Mouse (Mus musculus): ENCODE results near the gene Tnpo3.
"Not testable (repeated sequence)": the region's sequence is repeated elsewhere in the genome, so short reads cannot be mapped to it uniquely, and the experiment has no call there.

The Tnpo3 gene

DNA sequence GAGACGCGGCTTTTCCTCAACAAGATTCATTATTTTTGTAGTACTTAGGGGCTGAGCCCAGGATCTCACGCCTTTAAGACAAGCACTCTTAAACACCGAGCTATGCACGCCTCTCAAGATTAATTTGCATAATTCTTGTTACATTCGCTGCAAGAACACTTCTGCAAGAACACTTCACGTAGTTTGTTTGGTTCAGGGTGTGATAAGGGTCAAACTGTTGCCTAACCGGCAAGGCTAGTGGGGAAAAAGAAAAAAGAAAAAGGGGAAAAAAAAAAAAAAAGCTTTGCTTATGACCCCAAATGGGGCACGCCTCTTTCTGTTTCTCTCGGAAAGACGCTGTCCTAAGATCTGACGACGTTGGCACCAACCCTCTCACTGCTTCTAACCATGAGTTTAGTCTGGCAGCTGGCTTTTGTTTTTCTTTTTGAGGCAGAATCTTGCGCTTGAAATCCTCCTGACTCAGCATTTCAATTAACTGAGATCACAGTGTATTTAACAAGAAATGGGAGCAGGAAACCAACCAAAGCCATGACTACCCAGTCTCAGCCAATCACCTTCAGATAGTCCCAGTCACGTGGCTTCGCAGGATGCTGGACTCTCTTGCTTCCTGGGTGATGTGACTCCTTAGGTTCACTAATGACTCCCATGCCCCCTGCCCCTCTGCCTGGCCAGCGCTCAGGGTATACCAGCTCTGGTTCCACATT, 11.3 kb upstream of the Tnpo3 start:
- no peak for DNase-seq (ENCODE audit: low spot score)

DNA sequence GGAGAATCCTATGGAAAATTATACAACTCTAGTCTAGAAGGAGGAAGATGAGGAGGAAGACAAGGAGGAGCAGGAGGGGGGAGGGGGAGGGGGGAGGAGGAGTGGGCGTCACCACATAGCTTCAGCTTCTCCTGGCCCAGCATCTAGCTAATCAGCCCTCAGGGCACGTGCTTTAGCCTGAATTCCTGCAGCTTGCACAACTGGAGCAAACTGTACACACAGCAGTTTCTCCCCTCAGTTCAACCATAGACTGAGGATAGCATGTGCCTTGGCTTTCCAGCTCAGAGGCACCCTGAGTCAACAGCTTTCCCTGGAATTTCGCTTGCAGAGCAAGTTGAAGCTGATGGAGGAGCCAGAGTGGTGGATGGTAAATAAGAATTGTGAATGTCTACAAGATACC, 10.5 kb upstream of the Tnpo3 start:
- no peak for DNase-seq (ENCODE audit: low spot score)

- not testable (repeated sequence) for DNase-seq (ENCODE audit: low spot score)
Observed at GRCm38 (mm10) chr6:29610020-29610640, 443 bp upstream of the Tnpo3 start.

GRCm38 (mm10) chr6:29600188-29600587, 9.5 kb downstream of the Tnpo3 start:
- no peak for DNase-seq (ENCODE audit: low spot score)

DNA sequence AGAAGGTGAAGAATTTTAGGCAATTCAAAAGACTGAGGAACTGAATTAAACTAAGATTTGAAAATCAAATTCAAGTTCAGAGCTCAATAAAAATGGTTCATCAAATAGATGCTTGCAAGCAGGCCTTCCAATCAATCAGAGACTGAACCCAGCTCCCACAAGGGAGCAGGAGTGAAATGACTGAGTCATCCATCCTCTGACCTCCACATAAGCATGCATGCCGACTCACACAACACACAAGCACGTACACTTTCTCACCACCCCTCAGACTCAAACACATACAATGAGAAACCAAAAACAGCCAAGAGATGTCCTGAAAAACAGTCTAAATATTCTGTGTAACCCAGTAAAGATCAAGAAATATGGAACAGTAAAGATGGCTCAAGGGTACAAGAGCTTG, 14.0 kb downstream of the Tnpo3 start:
- DNase-seq (ENCODE audit: low spot score): no peak

GRCm38 (mm10) chr6:29581202-29581601, 28.5 kb downstream of the Tnpo3 start:
- DNase-seq (ENCODE audit: low spot score): no peak

GRCm38 (mm10) chr6:29580770-29581169, 28.9 kb downstream of the Tnpo3 start:
- no peak for DNase-seq (ENCODE audit: low spot score)

DNA sequence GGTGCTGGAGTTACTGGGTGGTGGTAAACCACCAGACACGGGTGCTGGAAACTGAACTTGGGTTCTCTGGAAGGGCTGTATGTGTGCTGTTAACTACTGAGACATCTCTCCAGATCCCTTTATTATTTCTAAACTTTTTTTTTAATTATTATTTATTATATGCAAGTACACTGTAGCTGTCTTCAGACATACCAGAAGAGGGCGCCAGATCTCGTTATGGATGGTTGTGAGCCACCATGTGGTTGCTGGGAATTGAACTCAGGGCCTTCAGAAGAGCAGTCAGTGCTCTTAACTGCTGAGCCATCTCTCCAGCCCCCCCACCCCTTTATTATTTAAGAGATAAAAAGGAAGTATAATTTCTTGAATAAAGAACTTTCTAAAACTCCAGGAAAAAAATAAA, 33.3 kb downstream of the Tnpo3 start:
- DNase-seq (ENCODE audit: low spot score): not testable (repeated sequence)

GRCm38 (mm10) chr6:29557112-29557511, 52.6 kb downstream of the Tnpo3 start:
- no peak for DNase-seq (ENCODE audit: low spot score)

DNA sequence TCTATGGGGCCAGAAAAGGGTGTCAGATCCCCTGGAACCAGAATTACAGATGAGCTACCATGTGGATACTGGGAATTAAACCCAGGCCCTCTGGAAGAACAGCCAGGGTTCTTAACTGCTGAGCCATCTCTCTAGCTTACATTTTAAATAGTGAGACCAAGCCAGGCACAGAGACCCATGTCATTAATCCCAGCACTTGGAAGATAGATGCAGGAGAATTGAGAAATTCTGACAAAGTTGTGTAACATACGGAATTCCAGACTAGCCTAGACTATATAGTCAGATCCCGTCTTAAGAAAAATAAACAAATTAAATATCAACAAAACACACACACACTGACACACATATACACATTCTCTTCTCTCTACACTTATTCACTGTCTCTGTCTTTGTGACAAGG, 57.2 kb downstream of the Tnpo3 start:
- no peak for DNase-seq (ENCODE audit: low spot score)

DNA sequence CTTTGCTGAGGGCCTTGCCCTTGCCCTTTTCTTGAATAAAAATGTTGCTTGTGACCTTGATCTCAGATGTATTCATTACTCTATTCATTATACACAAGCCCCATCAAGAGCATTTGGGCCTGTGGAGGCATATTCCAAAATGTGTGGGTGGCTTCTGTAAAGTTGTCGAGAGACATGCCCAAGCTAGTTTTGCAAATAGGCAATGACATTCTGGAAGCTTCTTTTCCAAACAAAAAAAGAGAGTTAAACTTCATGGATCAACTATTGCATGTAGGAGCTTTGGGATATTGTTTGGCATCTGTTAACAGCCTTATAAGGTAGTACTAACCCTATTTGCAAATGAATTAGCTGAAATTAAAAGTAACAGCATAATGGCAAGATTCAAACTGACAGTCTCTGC, 61.6 kb downstream of the Tnpo3 start:
- DNase-seq (ENCODE audit: low spot score): no peak

DNA sequence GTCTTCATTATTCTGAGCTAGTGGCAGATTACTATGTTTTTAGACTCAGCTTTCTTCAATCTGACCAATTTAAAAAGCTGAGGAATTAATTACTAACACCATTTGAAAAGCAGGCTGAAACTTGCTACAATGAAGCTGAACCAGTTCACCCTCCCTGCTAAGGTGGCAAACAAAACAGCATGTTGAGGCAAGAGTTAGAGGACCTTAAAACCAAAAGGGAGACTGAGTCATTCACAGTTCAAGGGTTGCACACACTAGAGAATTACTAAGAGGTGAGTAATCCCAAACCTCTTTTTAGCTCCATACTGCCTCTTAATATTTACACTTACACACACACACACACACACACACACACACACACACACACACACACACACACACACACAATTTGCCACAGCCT, 62.1 kb downstream of the Tnpo3 start:
- no peak for DNase-seq (ENCODE audit: low spot score)

- no peak for DNase-seq (ENCODE audit: low spot score)
Observed at GRCm38 (mm10) chr6:29545611-29546010, 64.1 kb downstream of the Tnpo3 start.

DNA sequence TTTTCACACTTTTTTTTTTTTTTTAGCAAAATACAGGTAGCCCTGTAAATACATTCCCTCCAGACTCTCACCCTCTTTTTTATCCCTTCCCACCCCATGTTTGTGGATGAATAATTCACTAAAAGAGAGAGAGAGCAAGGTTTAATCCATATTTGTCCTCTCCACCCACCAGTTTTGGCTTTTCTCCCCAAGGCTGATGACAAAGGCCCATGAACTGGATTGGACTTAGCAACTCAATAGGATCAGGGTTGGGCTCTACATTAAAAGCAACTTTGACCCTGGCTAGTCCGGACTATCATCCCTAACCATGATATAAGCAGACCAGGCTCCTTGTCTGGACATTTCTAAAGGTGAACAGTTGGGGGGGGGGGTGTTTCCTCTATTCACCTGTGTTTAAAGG, 68.7 kb downstream of the Tnpo3 start:
- DNase-seq (ENCODE audit: low spot score): no peak

GRCm38 (mm10) chr6:29540223-29540622, 69.5 kb downstream of the Tnpo3 start:
- DNase-seq (ENCODE audit: low spot score): no peak

DNA sequence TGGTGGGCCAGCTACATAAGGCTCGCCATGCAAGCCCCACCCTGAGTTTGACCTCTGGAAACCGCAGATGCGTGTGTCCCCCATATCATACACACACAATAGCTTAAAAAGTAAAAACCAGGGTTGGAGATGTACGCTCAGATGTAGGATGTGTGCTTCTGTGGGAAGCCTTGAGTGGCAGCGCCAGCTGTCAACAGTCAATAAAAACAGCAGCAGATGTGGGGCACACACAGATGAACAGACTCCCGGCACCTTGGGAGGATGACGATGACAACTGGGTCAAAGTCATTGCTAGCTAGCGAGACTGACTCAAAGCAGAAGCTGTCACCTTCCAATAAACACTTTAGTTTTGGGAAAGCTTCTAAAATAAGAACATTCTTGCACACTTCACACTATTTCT, 70.2 kb downstream of the Tnpo3 start:
- no peak for DNase-seq (ENCODE audit: low spot score)

DNA sequence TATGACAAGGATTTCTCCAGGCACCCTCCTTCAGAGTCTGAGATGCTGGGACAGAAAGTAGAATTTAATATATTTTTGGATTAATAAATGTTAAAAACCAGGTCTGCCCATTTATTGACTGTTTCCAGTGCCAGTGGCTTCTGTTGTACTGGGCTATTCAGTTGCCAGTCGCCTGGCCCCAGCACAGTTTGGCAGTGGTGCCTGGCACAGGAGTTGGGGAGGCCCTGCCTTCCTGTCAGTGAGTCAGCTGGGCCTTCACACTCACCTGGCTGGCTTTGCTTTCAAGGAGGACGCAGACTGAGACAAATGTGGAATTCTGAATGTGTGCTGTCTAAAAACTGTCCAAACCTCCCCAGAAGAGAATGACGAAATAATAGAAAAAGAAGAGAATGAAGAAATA, 72.5 kb downstream of the Tnpo3 start:
- no peak for DNase-seq (ENCODE audit: low spot score)

- no peak for DNase-seq (ENCODE audit: low spot score)
Observed at GRCm38 (mm10) chr6:29536651-29537193, 73.0 kb downstream of the Tnpo3 start.

DNA sequence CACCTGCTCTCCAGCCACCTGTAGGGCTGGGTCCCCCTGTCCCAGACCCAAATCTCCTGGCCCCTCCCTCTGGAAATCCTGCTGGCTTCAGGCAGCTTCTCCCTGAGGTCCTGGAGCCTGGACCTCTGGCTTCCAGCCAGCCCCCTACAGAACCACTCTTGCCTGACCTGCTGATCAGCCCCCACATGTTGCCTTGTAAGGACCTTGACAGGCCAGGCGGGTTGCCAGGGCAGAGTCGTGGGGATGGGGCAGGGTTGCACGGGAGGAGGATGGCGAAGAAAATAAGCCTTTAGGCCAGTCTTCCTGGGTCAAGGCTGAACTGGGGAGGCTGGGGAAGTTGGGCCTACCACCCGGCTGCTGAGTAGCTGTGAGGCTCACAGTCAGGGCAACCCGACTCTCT, 74.4 kb downstream of the Tnpo3 start:
- peak; percentile 68 for DNase-seq (ENCODE audit: low spot score)

GRCm38 (mm10) chr6:29530050-29530449, 79.6 kb downstream of the Tnpo3 start:
- no peak for DNase-seq (ENCODE audit: low spot score)

DNA sequence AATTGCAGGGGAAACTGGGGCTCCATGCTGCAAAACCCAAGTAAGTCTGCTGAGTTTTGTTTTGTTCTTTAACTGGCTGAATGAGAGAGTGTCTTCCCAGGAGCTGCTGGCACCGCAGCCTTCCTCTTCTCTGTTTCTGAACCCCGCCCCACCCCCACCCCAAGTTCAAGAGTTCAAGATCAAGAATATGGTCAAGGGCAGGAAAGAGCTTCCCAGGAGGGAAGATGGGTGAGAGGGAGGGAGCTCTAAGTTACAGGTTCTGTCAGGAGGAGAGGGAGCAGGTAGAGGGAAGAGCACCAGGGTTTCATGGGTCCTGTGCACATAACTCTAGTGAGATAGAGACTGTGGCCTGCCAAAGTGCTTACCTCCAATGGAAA, 80.3 kb downstream of the Tnpo3 start:
- DNase-seq (ENCODE audit: low spot score): no peak

DNA sequence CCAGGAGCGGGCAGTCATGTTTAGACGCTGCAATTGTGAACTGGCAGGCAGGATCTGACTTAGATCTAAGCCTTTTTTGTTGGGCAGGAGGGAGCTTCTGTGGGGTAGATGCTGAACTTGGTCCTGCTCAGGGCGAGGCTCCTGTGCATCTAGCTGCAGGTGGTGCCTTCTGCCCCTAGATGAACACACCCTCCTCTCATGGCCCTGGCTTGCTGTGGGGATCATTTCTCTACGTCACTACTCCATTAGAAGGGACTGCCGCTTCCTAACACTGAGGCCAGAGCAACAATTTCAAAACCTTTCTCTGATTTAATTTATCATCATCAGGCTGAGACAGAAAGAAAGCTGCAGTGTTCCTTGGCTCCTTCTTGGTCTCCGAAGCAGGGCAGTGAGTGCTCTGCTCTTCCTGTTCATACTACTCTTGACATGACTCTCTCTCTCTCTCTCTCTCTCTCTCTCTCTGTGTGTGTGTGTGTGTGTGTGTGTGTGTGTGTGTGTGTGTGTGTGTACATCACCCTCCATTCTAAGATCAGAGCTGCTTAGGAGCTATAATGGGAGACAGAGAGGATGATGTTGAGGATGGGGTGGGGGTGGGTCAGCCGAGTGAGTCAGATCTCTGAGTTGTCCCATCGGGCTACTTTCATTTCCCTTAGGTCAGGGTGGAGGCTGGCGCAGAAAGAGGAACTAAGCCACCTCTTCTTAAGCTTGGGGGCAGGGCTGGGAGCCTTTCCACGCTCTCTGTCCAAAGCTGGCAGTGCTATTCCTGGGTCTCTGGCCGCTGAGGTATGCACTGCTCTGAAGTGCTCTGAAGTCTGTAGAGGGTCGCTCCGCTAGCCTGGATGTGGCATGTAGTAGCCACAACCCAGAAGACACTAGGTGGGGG, 80.9 kb downstream of the Tnpo3 start:
- no peak for DNase-seq (ENCODE audit: low spot score)

DNA sequence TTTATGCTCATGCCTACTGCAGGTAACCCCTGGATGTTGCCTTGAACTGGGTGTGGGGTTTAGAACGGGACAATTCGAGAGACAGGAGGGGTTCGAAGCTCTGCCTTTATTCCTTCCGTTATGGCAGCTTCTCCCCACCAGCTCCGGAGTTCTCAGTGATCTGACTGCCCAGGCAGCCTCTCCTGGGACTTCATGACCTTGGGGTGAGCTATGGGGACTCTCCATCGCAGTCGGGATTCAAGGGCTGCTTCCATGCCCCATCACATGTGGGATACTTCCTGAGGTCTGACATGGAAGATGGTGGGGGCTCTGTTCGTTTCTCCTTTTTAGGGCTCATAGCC, 81.6 kb downstream of the Tnpo3 start:
- DNase-seq (ENCODE audit: low spot score): no peak
